Mouse (Mus musculus) hematopoietic stem cell, adult 5-6 weeks (primary cell): ENCODE measurements around the gene Eps15l1. TPM values are rescaled to one million over a fixed set of nuclear protein-coding genes. Genes with fewer than 3 reads are reported as not detected.

Experiments
- total RNA-seq: library from RNA; stranded (forward); fragments of 172-1452, 232-1000 nt; gene quantifications from 2 replicates; pipeline ENCODE4 v1.2.3, GENCODE M21; 2017

Eps15l1 gene
- total RNA-seq, 1 experiment from 2014 or later: 50.0 TPM

Other genes with a start within 250 kb of the Eps15l1 start
- gene Hsh2d, start 231.8 kb downstream of the Eps15l1 start, total RNA-seq: 10.1 and 14.3 TPM in 2 replicates
- not detected in 2 replicates for gene Cib3, start 208.6 kb downstream of the Eps15l1 start, total RNA-seq
- gene Gm11034, start 207.8 kb downstream of the Eps15l1 start, total RNA-seq: not detected in 2 replicates
- 67.6 and 81.8 TPM in 2 replicates for gene Fam32a, start 201.7 kb downstream of the Eps15l1 start, total RNA-seq
- gene Ap1m1, start 181.4 kb downstream of the Eps15l1 start, total RNA-seq: 70.2 and 79.2 TPM in 2 replicates
- 35.8 and 41.2 TPM in 2 replicates for gene Gm10282, start 116.2 kb downstream of the Eps15l1 start, total RNA-seq
- gene Klf2, start 102.4 kb downstream of the Eps15l1 start, total RNA-seq: 9.4 and 17.1 TPM in 2 replicates
- gene Calr3, start 22.4 kb upstream of the Eps15l1 start, total RNA-seq: 4.0 and 4.6 TPM in 2 replicates
- 6.4 and 9.3 TPM in 2 replicates for gene 1700030K09Rik, start 22.4 kb upstream of the Eps15l1 start, total RNA-seq
- 9.2 and 11.8 TPM in 2 replicates for gene Cherp, start 53.8 kb upstream of the Eps15l1 start, total RNA-seq
- gene Slc35e1, start 71.2 kb upstream of the Eps15l1 start, total RNA-seq: 25.3 and 30.0 TPM in 2 replicates
- gene Med26, start 126.8 kb upstream of the Eps15l1 start, total RNA-seq: 9.4 and 10.5 TPM in 2 replicates
- gene Smim7, start 149.6 kb upstream of the Eps15l1 start, total RNA-seq: 57.9 and 91.8 TPM in 2 replicates
- 4.1 and 4.2 TPM in 2 replicates for gene Tmem38a, start 150.6 kb upstream of the Eps15l1 start, total RNA-seq
- gene Nwd1, start 225.3 kb upstream of the Eps15l1 start, total RNA-seq: 24.4 and 33.3 TPM in 2 replicates